Mouse (Mus musculus) megakaryocyte-erythroid progenitor cell, adult 5-6 weeks (primary cell): ENCODE measurements at regions not wholly inside any gene's neighbourhood (a gene's known extent, or its start where the extent isn't known, plus 50 kb on each side); places are given as distances from the start of the nearest gene placed in this dataset.

Experiments
- ATAC-seq: replicated peaks from 2 replicates; pipeline ENCODE4 v1.8.0; 2016; ENCODE audit warnings: mild to moderate bottlenecking, inconsistent platforms; ENCODE audit not compliant: severe bottlenecking, poor library complexity, low FRiP score, low TSS enrichment

DNA sequence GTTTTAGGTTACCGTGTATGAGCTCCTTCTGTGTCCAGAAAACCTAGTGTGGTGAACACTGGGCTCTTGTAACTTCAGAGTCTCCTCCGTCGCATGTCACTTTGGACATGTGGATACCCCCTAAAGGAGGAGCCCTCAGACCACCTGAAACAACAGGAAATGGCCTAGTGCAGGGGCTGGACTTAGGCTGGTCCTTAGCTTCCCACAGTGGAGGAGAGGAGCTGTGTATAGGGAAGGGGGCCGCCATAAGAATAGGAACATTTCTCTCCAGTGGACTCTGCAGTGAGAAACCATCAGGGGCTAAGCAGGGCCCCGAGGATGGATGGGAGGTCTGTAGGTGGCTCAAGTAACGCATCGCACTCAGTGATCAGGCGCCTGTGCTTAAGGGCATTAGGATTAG lies 165.0 kb upstream of the Sel1l start:
- no peak for ATAC-seq

- no peak for ATAC-seq
Observed at GRCm38 (mm10) chr12:92013244-92013643, 164.3 kb upstream of the Sel1l start.

GRCm38 (mm10) chr12:92004391-92005094 lies 155.6 kb upstream of the Sel1l start:
- ATAC-seq = no peak

GRCm38 (mm10) chr12:91999031-91999430 lies 150.1 kb upstream of the Sel1l start:
- no peak for ATAC-seq

DNA sequence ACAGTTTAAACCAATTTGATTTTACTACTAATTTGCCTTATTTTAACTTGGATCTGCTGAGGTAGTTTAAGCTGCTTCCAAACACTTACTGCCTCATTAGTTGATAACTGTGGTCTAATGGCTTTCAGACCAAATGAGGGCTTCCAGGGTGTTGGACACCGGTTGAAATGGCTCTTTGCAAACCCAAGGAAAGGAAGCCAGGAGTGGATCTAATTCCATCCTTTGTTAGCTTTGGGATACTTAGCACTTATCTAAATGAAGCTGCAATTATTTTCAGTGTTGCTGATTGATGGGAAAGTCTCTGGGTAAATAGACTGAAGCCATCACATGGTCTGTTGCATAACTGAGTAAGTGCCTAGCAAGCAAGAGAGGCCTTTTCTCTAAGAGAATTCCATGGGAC lies 148.4 kb upstream of the Sel1l start:
- ATAC-seq = no peak

- no peak for ATAC-seq
Observed at GRCm38 (mm10) chr12:91995545-91995944, 146.6 kb upstream of the Sel1l start.

DNA sequence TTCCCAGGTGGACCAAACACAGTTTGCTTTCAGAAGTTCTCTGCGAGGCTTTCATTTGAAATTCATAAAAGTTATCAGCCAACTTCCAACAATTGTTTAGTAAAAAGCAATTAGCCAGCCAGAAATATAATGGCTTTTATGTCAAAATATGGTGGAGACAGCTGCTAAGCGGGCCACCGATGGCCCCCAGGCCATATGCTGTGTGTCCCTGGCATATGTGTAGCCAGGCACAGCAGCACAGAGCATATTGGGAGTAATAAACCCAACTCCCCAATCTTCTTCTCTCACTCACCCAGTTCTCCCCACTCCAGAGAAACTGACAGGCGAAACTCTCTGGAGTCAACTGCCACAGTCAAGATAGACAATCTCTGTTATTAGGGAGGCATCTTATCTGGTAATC lies 137.5 kb upstream of the Sel1l start:
- no peak for ATAC-seq

DNA sequence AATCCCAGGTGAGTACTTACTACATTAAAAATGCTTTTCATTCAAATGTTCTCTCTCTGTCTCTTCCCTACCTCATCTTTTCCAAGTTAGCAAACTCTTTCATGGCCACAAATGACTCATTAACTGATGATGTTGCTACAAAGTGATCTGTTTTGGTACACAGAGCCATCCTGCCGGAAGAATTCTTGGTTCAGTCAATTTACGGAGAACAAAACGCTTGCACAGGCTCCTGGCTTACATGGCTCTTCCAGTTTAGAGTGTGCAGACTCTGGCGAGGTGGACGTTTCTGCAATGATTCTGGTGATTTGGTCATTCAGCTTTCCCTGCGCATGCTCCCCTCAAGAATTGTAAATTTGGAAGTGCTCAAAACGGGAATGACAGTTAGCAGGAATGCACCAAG lies 131.4 kb upstream of the Sel1l start:
- ATAC-seq = no peak

- no peak for ATAC-seq
Observed at GRCm38 (mm10) chr12:91971045-91971444, 122.1 kb upstream of the Sel1l start.

DNA sequence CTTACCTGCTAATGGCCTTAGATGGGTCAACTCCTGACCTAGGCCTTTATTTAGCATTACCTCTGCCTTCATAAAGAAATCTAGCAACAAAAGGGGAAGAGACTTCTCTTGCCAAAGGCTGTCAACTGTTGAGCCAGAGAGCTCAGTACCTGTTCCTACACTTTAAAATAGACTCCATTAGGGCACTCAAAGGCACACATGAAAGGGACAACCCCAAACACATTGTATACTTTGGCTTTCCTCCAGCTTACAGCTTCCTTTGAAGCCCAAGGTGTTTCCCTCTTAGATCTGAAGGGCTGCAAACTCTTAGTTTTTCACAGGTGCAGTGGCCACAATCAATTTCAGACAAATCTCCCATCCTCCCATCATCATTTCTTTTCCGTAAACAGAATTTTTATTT lies 117.0 kb upstream of the Sel1l start:
- ATAC-seq = no peak

GRCm38 (mm10) chr12:91963239-91963638 lies 114.3 kb upstream of the Sel1l start:
- no peak for ATAC-seq

- no peak for ATAC-seq
Observed at GRCm38 (mm10) chr12:91958086-91958485, 109.1 kb upstream of the Sel1l start.

GRCm38 (mm10) chr12:91956411-91956810 lies 107.5 kb upstream of the Sel1l start:
- ATAC-seq = no peak

GRCm38 (mm10) chr12:91948602-91949167 lies 99.7 kb upstream of the Sel1l start:
- no peak for ATAC-seq

- no peak for ATAC-seq
Observed at GRCm38 (mm10) chr12:91947998-91948397, 99.0 kb upstream of the Sel1l start.

DNA sequence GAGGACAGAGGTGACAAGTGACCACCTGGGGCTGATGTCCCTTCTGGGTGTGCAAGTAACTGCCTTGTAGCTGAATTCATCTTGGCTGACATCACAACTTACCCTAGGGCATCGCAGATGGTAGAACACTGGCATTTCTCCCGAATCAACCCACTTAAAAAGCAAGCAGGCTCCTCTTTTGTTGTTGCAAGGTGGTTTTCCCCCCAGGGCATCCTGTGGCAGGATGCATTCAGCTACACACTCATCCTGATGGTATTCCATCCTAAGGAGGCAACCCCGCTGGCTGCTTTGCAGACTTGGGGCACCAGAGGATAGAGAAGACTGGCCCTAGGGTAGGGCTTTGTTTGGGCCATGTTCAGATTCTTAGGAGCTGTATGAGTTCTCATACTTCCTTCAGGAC lies 97.6 kb upstream of the Sel1l start:
- ATAC-seq = no peak

- no peak for ATAC-seq
Observed at GRCm38 (mm10) chr12:91932490-91933361, 83.8 kb upstream of the Sel1l start.

DNA sequence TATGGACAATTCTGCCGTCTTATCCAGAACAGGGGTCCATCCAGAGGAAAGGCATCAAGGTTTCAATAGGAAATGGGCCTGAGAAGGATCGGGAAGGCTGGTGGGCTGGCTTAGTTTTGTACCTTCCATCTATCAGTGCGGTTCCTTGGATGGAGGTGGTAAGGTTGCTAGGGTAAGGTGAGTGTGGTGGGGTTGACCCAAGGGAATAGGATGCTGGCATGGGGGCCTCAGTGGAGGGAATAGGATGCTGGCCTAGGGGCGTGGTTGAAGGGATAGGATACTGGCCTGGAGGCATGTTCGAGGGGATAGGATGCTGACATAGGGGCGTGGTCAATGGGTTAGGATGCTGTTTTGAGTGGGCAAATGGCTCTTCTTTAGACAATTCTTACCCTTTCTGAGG lies 82.6 kb upstream of the Sel1l start:
- ATAC-seq = no peak

DNA sequence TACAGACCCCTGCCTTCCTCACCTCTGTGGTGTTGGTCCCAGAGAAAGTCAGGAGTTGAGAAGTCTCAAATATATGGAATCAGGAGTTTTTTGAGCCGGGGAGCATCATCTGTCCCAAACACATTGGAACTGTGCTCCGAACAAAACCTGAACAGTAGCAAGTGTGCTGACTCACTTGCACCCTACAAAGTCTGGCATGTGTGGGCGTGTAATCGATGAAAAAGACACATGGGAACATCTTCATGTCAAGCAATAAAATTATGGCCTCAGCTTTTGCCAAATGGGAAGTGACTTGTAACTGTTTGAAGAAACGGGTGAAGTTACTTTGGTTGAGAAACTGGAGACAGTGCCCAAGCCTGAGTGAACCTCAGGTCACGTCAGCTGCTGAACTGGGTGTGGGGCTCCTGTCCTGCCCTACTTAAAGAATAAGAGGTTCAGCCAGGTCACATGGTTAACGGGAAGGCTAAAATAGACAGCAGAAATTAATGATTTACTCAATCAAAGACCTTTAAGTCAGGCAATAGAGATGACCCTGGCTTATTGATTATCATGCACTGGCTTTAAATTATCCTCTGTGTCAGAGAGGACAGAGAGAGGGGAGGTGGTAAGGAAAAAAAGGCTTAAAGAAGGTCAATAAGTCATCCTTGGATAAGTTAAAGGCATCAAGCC lies 80.6 kb upstream of the Sel1l start:
- ATAC-seq = no peak

GRCm38 (mm10) chr12:91927576-91927975 lies 78.6 kb upstream of the Sel1l start:
- no peak for ATAC-seq
